Mouse (Mus musculus): ENCODE data around the gene Gm20388.
A peak's percentile ranks its signal among the peaks of the same experiment; 100 is the strongest.

Gene Gm20388

DNA sequence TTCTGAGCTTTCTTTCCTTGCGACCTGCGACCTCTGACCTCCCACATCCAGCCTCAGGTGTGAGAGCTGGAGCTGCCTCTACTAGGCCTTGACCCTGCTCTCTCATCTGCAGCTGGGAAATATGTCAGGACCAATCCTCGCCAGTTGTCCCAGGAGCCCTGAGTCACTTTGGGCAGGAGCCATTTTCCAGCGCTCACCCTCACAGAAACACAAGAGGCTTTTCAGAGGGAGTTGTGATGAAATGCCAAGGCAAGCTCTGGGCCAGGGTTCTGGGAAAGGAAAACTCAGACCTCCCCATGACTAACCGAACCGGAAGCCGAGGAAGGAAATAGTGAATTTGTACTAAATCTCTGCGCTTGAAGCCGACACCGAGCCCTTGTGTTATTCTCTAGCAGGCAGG, 4282.3 kb downstream of the Gm20388 start:
- DNase-seq: no peak

DNA sequence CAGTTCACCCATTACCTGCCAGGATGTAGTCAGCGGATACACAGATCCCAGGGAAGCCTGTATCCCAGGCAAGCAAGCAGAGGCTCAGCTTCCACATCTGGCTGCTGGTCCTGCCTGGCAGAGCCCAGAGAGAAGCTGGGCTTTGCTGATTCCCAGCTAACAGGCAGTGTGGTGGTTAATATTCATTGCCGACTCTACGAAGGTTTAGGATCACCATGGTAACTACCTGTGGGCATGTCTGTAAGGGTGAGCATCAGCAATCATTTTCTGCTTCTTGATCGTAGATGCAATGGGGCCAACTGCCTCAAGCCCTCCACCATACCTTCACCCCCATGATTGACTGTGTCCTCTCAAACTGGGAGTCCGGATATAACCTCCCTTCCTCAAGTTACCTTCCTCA, 4283.4 kb downstream of the Gm20388 start:
- DNase-seq: no peak

DNA sequence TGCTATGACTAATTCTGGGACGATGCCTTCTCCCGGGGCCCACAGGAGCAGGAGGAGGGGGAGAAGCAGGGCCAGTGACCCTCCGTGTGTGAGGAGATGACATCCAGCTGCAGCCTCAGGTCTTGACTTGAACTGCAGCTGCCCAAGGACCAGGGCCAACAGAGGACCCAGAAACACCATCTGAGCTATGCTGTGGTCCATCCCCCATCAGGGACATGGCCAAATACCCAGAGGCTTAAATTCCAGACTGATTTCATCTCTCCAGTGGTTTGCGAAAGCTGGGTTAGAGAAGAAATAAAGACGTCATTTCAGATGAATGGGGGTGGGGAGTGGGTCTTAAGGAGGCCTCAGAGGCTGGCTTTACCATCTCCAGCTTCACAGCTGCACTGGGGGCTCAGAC, 4285.6 kb downstream of the Gm20388 start:
- no peak for DNase-seq

DNA sequence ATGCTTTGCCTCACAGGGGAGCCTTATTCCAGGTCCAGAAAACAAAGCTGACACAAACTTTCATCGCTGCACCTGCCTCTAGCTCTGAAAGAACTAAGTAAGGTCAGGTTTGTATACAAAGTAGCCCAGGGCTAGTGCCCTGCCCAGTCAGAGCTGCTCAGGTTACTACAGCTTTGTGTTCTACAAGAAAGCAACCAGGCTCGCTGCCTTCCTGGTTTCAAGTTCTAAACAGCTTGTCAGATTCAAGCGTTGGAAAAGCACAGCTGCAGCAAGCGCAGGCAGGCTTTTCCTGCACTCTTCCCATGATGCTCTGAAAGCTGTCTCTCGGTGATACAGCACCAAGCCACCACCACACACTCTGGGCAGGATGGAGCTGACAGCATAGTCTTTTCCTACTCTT, 4286.2 kb downstream of the Gm20388 start:
- DNase-seq: no peak

DNA sequence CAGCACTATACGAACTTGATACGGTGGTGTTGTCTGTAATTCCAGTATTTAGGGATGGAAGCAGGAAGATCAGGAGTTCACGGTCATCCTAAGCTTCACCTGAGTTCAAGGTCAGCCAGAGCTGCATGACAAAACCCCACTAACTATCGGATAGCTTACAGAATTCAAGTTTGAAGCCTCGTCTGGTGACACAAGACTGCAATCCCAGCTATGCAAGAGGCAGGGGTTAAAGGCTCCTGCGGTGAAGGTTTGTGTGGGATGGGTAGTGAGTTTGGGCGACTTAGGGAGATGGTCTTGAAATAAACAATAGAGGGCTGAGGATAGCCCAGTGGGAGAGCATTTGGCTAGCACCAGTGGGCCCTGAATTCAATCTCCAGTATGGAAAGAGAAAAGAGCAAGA, 4287.6 kb downstream of the Gm20388 start:
- DNase-seq: no peak

DNA sequence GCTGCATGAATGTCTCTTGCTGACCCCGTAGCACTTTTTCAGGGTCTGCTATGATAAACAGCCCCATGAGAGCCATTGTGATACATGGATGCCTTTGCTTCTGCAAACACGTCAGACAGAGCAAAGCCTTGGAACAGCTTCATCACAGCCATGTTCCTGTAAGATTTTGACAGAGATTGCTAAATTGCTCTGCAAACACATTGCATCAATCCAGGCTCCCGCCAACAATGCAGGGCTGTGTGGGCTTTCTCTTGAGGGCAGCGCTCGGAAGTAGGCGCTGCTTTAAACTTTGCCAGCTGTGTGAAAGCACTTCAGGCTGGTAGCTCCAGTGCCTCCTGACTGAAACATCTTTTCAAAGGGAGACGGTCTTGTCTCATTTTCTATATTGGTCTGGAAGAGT, 4289.8 kb downstream of the Gm20388 start:
- no peak for DNase-seq

DNA sequence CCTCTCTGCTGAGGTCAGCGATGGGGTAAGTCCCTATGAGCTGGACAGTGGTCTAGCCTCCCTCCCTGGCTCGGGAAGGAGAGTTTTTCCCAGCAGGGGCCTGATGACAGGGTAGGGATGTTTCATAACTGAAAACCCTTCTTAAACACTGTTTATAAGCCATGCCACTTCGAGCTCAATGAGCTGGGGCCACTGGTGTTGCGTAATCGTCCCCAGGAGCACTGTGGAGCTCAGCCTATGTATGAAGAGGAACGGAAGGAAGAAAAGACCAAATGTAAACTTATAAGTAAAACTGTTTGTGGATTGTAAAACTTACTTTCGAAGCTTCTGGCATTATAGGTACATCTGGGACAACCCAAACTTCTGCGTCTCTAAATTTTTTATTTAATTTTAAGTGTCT, 4291.1 kb downstream of the Gm20388 start:
- peak; percentile 19 for DNase-seq

DNA sequence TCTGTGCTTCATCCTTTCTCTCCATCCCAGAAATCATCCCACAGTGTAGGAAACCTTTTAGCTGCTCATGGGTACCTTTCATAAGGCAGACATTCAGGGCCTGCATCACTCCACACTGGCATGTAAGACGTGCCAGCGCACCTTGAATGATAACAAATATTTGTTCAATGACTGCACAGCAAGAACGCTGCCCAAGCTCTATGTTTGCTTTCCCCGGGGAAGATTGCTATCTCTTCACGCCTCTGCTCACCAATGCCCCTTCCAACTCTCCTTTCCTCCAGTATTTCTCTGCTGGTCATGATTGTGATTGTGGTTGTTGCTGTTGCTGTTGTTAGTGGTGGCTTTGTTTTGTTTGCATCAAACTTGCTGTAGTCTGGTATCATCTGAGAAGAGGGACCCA, 4292.3 kb downstream of the Gm20388 start:
- DNase-seq: no peak

DNA sequence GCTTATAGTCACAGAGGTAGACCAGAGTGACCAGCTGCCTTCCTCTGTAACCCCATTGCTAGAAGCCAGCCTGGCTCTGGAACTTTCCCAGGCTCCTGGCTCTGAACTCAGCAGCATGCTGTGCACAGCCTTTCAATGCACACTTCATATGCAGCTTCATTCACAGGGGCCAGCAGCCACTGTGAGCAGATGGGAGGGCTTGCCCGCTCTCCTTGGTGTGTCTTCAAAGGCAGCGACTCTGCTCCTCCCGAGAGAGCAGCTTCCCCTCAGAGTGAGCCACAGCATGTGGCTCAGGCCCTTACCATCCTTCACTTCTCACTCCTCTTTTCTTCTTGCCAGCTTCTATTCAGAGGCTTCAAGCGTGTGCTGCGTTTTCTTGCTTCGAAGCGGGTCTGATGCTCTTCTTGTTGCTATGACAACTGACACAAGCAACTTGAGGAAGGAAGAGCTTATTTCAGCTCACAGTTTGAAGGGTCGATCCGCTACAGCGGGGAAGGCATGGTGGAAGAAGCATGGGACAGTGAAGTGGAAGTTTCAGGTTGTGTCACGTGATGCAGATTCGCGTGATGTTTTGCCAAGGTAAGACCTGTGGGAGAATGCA, 4293.5 kb downstream of the Gm20388 start:
- DNase-seq: no peak

DNA sequence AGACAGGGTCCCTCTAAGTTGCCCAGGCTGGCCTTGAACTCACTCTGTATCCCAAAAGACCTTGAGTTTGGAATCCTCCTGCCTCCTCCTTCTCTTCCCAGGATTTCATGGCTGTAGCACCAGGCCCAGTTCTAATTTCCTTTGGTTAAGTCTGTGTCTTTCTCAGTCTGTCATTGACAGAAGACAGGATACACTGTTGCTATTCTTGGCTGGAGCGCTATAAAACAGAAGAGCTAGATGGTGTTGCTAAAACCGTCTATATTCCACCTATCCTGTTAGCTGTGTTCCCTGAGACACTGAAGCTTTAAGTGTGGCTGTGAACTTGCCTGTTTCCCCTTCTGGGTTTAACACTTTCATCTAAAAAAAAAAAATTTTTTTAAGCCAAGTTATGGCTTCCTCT, 4301.5 kb downstream of the Gm20388 start:
- no peak for DNase-seq

DNA sequence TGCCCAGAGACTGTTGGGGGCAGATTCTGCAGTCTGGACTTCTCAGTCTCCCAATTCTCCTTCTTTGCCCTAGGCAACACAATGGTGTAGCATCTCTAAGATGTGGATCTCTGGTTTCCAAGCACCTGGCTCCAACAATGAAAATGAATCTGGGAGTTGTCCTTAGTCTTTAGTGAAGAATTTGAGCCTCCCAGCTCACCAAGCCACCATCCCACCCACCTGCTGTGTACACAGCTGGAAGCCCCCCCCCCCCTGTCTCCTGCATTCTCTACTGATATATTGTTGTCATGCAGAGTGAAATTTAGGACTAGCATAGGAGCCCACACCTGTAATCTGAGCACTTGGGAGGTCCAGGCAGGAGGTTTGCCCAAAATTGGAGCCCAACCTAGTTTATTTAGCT, 4306.3 kb downstream of the Gm20388 start:
- DNase-seq: no peak

DNA sequence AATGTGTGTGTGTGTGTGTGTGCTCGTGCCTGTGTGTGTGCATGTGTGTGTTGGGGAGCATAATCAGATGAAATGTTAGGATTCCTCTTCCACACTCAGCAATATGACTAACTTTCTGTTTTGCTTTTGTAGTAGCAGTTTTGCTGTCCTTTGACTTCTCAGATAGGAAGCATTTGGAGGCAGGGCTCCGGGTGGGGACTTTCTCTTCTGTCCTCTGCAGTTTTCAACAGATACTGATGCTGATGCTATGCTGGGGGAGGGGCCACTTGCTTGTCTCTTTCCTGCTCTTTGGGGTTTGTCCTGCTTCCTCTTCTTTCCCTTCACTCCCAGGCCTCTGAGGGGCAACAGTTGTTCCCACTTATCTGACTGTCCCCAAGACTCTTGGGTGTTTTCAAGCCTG, 4319.2 kb downstream of the Gm20388 start:
- DNase-seq: no peak

DNA sequence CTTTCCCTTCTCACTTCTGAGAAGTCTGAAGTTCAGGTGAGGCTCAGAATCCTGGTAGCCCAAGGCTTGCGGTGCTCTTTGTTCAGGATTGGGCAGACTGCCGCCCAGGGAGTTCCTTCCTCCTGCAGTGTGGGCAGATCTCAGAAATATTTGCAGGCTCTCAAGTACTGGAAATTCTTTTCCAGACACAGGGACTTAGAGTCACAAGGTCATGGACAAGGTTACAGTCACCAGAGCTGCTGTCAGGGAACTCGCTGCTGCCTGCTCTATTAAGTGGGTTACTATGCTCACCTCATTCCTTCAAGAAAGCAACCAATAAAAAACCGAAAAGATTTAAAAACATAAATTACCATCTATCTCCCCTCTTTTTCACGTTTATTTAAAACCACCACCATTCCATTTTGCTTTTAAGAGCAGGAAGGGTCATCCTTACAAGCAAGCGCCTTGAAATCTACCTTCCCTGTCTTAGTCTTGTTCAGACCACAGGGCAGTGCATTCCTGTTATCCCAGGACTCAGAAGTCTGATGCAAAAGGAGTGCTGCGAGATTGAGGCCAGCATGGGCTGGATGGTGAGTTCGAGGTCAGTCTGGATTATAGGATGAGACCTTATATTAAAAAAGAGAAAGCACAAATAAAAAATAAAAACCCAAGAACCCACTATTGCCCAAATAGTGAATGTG, 4320.0 kb downstream of the Gm20388 start:
- no peak for DNase-seq

DNA sequence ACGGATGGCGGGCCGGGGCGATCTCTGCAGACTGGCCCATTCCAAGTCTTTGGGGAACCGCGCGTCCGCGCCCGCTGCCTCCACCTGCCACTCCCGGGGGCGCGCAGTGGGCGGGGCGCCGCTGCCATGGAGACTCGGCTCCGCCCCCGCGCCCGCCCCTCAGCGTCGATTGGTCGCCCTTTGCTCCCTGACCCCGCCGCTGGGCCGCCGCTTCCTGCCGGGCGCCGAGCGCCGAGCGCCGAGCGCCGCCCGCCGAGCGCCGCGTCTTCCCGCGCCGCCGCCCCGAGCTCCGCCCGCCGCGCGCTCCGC, 4320.5 kb downstream of the Gm20388 start, which contains the start of gene Galnt2:
Gene Galnt2, plus strand, starts transcription at position 216 of the 309 bp plus-strand sequence.
- peak; percentile 91 for DNase-seq

DNA sequence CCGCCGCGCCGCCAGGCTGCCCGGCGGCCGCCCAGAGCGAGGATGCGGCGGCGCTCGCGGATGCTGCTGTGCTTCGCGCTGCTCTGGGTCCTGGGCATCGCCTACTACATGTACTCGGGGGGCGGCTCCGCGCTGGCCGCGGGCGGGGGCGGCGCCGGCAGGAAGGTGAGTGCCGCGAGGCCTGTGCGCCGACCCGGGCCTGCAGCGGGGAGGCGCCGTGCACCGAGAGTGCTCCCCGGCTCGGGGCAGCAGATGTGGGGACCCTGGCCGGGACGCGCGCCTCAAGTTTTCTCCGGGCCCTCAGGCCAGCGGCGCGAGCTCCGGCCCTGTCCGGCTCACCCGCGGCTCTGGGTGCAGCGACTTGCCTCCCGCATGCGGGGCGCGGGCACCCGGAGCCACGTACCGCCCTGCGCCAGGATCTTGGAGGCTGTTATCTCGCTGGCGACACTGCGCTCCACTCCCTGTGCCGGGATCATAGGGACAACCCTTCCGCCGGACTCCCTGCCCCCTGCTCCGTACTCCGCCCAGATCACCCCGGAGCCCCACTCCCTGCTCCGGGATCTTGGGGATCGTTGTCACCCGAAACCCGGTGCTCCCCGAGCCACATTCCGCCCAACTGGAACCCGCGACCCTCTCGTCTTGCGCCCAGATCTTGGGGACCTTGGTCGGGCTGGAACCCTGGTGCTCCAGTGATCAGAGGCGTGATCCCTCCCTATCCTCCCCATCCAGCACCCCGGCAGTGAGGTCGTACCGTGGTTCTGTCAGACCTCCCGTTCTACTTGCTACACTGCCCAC, 4321.0 kb downstream of the Gm20388 start:
- peak; percentile 75 for DNase-seq

DNA sequence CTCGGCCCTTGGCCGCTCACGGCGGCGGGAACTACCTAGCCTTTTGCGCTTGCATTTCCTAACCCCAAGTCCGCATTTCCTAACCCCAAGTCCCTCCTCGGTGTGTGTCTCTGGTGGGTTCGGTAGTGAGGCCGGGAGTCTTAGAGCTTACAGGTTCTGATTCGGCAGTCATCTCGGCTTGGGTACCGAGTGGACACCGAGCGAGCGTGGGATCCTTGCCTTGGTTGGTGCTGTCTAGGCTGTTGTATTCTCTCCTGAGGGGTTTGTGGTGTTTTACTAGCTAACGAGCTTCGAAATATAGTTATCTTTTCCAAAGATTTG, 4321.6 kb downstream of the Gm20388 start:
- no peak for DNase-seq

DNA sequence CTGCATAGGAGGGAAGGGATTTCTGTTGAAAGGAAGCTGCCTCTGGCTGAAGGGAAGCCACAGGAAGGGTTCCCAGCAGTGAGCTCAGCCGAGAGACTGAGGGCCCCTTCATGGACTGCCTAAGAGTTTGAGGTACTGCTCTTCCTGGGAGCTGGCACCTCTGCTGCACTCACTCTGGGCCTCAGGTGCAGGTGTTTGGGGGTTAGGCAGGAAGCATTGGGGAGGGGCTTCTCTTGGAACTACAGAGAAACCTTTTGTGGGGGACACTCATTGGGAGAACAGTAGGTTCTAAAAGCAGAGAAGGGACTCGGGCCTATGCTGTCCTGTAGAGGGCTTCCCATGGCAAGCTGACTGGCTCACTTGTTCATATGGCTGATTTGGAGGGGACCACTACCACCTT, 4323.9 kb downstream of the Gm20388 start:
- no peak for DNase-seq

DNA sequence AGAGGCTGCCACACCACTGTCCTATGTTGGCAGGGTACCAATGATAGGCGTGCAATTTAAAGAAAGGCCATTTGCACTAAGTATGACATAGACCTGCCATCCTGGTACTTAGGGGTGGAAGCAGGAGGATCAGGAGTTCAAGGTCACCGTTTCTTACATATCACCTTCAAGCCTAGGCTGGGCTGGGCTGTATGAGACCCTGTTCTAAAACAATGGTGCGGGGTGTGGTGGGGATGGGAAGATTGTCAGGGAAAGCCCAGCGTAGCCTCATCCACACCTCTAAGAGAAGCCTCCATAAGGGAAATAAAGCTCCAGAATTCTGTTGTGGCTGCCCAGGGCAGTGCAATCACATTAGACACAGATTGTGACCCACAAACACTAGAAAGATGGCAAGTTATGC, 4324.9 kb downstream of the Gm20388 start:
- no peak for DNase-seq

DNA sequence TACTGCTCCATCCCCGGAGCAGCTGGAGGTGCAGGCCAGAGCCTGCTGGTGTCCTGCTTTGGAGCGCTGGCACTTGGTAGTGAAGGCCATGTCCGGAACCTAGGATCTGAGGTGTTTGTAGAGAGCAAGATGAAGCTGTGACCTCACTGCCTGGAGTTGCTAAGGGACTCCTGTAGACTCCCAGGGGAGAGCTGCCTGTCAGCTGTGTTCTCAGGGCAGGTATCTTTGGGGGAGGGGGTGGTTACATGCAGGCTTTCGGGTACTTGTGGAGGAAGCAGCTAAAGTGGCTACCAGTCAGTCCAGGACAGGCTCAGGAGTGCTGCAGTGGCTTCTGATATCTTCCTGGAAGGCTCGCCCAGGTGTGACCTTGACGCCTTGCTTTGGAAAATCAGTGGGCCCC, 4328.7 kb downstream of the Gm20388 start:
- no peak for DNase-seq

DNA sequence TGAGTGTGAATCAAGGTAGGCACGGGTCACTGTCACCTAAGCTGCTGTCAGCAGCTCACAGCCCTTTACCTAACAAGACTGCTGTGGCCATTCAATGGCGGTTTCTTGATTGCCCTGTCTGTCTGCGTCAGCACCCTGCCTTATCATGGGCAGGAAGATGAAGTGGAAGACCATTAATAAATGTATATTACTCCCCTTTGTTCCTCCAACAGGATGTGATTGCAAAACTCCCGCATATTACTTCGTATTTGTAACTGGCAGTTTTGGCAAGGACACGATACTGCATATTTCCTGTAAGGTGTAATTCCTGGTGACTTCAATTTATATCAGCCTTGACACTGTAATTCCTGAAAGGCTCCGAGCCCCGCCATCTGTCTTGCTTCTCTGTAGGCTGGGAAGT, 4330.3 kb downstream of the Gm20388 start:
- no peak for DNase-seq

DNA sequence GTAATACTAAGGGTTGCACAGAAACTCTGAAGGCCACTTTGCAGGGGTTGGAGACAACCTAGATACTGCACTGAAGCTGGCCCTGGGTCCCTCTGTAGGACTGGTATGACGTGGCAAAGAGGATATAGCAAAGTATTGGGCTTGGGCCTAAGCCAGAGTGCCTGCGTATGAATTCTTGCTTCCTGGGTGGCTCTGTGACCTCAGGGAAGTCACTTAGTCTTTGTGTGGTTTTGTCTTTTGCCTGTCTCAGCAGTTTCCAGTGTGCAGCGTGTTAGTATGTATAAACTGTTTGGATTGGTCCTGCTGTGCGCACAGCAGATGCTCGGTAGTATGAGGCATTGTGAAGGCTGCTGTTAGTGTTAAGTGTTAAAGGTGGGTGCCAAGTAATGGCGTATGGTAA, 4331.6 kb downstream of the Gm20388 start:
- no peak for DNase-seq

DNA sequence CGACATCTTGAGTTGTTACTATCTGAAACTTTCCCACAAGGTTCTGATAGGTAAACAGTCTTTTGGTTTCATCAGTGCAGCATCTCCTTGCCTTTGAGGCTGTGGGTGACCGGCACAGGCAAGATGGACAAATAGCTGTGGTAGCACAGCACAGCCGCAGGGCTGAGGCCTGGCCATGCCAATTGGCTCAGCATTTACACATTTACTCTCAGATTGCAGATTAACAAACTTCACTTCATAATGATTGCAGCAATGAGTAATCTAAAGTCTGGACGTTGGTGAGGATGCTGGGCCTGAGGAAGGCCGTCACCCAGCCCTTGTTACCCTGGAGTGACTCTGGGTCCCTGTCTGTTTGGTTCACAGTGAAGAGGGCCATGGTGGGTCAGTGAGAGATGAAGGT, 4332.3 kb downstream of the Gm20388 start:
- no peak for DNase-seq

DNA sequence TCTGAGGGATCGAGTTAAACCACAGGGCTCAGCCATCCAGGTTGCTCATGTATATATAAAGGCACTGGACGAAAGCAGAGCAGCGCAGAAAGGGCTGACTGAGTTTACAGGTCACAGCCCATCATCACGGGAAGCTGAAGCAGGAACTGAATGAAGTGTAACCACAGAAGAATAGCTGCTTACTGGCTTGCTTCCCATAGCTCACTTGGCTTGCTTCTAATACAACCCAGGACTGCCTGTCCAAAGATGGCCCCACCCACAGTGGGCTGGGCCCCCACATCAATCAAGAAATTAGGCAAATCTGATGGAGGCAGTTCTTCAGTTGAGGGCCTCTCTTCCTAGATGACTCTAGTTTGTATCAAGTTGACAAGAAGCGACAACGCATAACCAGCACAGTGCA, 4336.9 kb downstream of the Gm20388 start:
- no peak for DNase-seq

DNA sequence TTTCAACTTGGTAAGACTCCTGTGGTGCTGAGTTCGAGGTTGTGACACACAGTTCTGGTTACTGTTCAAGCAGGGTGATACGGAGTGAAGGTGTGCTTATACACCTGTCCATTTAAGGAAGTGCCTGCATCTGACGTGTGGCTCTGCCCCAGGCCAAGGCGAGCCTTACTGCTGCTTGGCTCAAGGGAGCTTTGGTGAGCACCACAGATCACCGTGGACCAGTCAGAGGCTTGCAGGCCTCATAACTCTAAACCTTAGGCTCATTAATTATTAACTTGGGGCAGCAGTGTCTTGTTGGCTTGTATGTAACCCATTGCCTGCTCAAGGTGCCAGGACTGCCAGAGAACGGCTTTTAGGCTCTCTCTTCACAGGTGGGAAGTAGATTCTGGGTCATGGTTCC, 4338.0 kb downstream of the Gm20388 start:
- DNase-seq: no peak

DNA sequence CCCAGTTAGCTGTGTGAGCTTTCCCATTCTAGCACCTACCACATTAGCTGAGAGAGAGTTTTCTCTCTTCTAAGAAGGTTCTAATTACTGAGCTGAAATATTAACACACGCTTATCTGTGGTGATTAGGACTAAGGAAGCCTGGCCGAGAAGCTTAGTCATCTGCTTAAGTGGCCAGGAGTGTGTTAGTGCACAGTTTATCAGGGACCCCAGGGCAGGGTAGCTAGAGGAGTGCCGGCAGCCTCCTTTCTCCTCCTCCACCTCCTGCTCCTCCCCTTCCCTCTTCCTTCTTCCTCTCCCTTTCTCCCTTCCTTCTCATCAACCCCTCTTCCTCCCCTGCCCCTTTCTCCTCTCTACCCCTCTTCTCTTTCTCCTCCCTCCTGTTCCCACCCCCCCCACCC, 4339.6 kb downstream of the Gm20388 start:
- peak; percentile 64 for DNase-seq

Measured in liver (tissue).